Mouse (Mus musculus) layer of hippocampus, postnatal 10 days (tissue): Measurements from ENCODE around the gene Fkbp6. TPM values are rescaled to one million over a fixed set of nuclear protein-coding genes. Genes with fewer than 3 reads are reported as not detected.

Experiments used
- DNase-seq, 2 experiments: peaks; one replicate each; pipeline ENCODE4 v3.0.0; 2021; ENCODE audit warnings: low spot score in 2 of 2
- total RNA-seq, 2 experiments: library from RNA; stranded (reverse); gene quantifications; 2 replicates each; pipeline ENCODE4 v1.2.3; 2021

Gene Fkbp6
- total RNA-seq, 2 experiments from 2014 or later = not detected

- DNase-seq = no peak
These were observed 73.2 kb downstream of the Fkbp6 start for GRCm38 (mm10) chr5:135276597-135276996.

GRCm38 (mm10) chr5:135274663-135275396 is 75.0 kb downstream of the Fkbp6 start:
- DNase-seq = peak in 1 of 2 experiments; percentile 30

- DNase-seq = peak; percentile 74 to 81
These were observed 78.2 kb downstream of the Fkbp6 start for GRCm38 (mm10) chr5:135271563-135272165.

DNA sequence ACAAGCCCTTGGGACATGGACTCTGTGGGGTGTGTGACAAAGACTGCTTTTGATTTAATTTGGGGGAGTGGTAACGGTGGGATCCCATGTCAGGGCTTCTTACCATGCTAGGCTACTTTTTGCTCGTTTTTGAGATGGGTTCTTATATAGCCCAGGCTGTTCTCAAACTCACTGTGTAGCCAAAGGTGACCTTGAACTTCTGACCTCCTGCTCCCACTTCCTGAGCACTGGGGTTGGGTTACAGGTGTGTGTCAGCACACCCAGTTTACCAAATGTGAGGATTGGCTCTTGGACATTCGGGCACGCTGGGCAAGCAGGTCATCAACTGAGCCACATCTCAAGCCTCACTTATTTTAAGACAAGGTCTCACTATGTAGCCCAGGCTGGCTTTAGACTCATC is 79.5 kb downstream of the Fkbp6 start:
- no peak for DNase-seq

- DNase-seq = no peak
These were observed 80.4 kb downstream of the Fkbp6 start for GRCm38 (mm10) chr5:135269451-135269850.

DNA sequence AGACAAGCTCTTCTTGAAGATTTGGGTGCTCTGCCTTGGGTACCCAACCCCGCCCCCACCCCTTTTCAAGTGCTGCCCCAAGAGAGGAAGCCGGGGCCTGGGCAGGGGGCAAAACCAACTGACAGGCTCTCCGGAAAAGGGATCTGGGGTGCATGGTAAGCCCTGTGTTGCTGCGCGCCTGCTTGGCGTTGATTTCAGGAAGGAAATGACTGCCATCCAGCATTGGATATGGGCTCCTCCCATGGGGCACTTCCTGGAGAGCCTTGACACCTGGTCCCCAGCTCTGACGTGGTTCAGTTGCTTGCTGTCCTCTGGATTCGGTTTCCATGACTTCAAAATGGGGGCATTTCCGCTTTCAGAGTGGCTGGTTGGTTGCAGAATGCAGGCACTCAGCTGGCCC is 85.3 kb downstream of the Fkbp6 start:
- no peak for DNase-seq

- peak; percentile 55 to 67 for DNase-seq
These were observed 85.9 kb downstream of the Fkbp6 start for GRCm38 (mm10) chr5:135263866-135264503.

- DNase-seq = peak; percentile 48 to 64
These were observed 91.3 kb downstream of the Fkbp6 start for GRCm38 (mm10) chr5:135258280-135259150.

- DNase-seq = no peak
These were observed 92.3 kb downstream of the Fkbp6 start for GRCm38 (mm10) chr5:135257559-135257958.

GRCm38 (mm10) chr5:135256166-135256565 is 93.7 kb downstream of the Fkbp6 start:
- no peak for DNase-seq

GRCm38 (mm10) chr5:135253741-135254401 is 96.0 kb downstream of the Fkbp6 start:
- DNase-seq = no peak

DNA sequence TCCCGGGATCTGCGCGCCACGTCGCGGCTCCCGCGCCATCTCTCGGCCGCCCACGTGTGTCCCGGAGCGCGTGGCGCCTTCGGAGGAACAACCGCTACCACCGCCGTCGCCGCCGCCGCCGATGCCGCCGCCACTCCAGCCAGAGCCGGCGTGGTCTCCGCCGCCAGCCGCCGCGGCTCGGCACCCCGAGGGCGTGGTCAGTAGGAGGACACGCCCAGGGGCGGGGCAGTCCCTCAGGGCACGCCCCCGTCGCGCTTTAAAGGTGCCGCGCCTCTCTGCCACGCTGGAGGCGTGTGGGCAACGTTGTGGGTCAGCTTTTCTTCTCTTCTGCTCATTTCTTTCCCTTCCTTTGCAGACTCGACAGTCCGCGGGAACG is 98.8 kb downstream of the Fkbp6 start, which contains the start of gene Fzd9:
Gene Fzd9, minus strand, starts transcription at position 152 of the 376 bp plus-strand sequence.
- peak; percentile 90 to 94 for DNase-seq

DNA sequence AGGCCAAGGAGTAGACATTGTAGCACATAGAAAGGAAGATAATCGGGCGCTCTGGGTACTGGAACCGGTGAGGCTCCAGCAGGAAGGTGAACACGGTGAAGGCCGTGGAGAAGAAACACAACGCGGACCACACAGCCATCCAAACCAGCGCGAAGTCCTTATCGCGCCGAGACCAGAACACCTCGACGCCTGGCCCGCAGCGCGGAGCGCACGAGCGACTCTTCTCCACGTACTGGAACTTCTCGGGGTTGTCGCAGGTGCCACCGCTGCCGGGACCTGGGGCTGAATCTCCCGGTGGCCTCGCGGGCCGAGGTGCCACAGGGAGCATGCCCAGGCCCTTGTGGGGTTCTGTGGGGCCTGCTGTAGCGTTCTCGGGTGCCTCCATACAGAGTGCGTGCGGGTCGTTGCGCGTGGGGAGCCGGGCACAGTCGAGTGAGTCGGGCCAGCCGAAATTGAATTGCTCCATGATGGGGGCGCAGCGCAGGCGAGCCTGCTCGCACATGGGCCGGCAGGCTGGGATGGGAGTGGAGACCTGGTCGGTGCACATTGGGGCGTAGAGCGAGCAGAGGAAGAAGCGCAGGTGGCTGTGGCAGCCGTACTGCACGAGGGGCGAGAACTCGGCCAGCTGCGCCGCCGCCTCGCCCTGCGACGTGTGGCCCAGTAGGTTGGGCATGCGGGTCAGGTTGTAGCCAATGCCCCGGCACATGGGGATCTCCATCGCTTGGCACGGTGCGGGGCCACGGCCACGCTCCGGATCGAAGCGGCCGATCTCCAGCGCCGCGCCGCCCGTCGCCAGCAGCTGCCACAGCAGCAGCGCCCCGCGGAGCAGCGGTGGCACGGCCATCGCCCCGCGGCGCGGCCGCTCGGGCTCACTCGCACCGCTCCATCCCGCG is 99.4 kb downstream of the Fkbp6 start:
- DNase-seq = peak; percentile 38 to 41

DNA sequence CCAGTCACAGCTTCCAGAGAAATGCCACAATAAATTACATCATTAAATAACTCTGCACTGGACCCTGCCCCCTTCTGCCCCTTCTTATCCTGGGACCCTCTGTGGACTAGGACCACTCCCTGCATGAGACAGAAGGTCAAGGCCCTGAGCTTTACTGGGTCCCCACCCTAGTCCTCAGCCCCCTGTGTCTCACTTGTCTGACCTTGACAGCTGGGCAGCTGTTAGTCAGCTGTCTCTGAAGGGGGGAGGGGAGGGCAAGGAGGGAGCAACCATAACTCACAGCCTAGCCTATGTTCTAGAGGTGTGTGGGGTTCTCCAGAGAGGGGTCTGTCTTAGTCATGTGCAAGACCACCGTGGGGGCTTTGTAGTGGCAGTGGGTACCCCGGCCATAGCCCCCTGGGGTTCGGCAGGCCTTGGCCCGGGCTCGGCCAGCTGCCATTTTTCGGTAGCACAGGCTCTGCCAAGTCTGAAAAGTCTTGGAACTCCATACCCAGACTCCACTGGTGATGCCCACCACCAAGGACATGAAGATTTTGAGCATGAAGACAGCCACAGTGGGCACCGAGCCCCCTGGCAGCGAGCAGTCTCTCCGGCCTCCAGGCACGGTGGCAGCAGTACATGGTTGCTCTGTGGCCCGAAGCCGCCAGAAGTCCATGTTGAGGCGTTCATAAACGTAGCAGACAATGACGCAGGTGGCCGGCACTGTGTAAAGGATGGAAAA is 100.7 kb downstream of the Fkbp6 start:
- peak in 1 of 2 experiments; percentile 38 for DNase-seq

DNA sequence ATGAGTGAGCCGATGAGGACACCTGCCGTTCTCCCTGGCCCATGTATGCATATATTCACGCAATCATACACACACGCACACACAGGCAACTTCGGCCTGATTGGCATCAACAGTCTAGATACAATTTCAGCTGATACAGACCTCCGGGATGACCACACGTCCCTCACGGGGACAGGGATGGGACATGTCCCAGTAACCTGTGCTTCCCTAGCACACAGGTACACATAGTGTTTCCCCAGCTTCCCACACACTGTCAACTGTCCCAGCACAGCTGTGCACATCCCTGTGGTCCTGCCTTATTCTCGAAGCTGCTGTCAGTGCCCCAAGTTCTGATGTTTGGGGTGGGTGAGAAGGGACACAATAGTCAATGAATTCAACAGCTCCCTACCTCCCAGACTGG is 102.5 kb downstream of the Fkbp6 start:
- no peak for DNase-seq

GRCm38 (mm10) chr5:135246531-135246930 is 103.3 kb downstream of the Fkbp6 start:
- DNase-seq = no peak

DNA sequence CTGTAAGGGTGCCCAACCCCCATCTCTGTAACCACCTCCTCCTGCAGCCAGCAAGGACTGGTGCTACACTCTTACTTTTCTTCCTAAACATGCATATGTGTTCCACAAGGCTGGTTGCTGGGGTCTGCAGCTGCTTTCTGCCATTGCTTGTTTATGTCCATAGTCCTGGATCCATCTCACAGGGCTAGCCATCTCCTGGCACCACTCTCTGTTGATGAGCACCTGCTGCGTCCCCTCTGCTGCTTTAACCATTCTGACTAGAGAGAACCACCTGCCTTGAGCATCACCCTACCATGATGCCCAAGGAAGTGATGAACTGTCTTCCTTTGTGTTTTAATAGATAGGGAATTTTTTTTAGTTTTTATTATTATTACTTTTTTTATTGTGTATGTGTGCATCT is 106.7 kb downstream of the Fkbp6 start:
- no peak for DNase-seq

DNA sequence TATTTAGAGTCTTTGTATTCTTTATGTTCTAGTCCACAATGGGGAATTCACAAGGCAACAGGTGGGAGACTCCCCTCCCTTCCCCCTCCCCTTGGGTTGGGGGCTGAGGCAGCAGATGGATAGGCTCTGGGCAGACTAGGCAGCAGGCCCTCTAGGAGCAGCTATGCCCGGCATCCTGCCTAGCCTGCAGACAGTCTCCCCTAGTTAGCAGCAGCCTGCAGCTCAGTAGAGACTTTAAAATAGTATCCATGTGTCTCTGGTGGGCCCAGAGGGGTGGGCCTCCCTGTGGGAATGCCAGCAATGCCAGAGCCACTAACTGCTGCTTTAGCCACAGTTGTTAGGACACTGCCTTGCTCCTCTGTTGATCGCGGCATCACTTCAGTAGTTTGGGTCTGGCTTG is 107.2 kb downstream of the Fkbp6 start:
- DNase-seq = peak; percentile 25 to 40

- no peak for DNase-seq
These were observed 107.7 kb downstream of the Fkbp6 start for GRCm38 (mm10) chr5:135242136-135242535.
